Mouse (Mus musculus) limb, embryonic 11.5 days (tissue): ENCODE data around the gene AY761185. TPM values are rescaled to one million over a fixed set of nuclear protein-coding genes. Genes with fewer than 3 reads are reported as not detected.
"Not testable (repeated sequence)": the region's sequence is repeated elsewhere in the genome, so short reads cannot be mapped to it uniquely, and the experiment has no call there.

ENCODE experiments used
- ATAC-seq: fragments of 200-750 bp; cut with Nextera tagmentation; 2 replicates; pipeline ENCODE4 v1.8.0; 2017; ENCODE audit warnings: low read depth; ENCODE audit not compliant: insufficient number of reproducible peaks, low FRiP score, low TSS enrichment
- DNase-seq: peaks from one replicate; pipeline ENCODE4 v3.0.0-alpha.2; 2015; ENCODE audit warnings: low spot score
- H3K27ac ChIP-seq: fragments of 300-500 bp; sonication (generic); replicated peaks from 2 replicates; pipeline ENCODE4 v1.5.1; 2014; ENCODE audit warnings: low read depth, mild to moderate bottlenecking, low read length
- H3K27me3 ChIP-seq: fragments of 300-500 bp; sonication (generic); 2 replicates; pipeline ENCODE4 v1.6.1; 2014; ENCODE audit warnings: mild to moderate bottlenecking, low read length, mixed read lengths; ENCODE audit not compliant: control insufficient read depth, insufficient read depth
- H3K36me3 ChIP-seq: fragments of 300-500 bp; sonication (generic); 2 replicates; pipeline ENCODE4 v1.6.1; 2014; ENCODE audit warnings: mild to moderate bottlenecking, low read length, moderate library complexity, mixed read lengths; ENCODE audit not compliant: control insufficient read depth, insufficient read depth
- H3K4me1 ChIP-seq: fragments of 300-500 bp; sonication (generic); 2 replicates; pipeline ENCODE4 v1.6.1; 2014; ENCODE audit warnings: low read length, mixed read lengths; ENCODE audit not compliant: control insufficient read depth, insufficient read depth
- H3K4me2 ChIP-seq: fragments of 300-500 bp; sonication (generic); 2 replicates; pipeline ENCODE4 v1.6.1; 2014; ENCODE audit warnings: low read depth, mild to moderate bottlenecking, moderate library complexity; ENCODE audit not compliant: severe bottlenecking
- H3K4me3 ChIP-seq: fragments of 300-500 bp; sonication (generic); 2 replicates; pipeline ENCODE4 v1.5.1; 2014; ENCODE audit warnings: low read depth, low read length
- H3K9ac ChIP-seq: fragments of 300-500 bp; sonication (generic); 2 replicates; pipeline ENCODE4 v1.6.1; 2014; ENCODE audit warnings: mild to moderate bottlenecking, low read length
- H3K9me3 ChIP-seq: fragments of 300-500 bp; sonication (generic); 2 replicates; pipeline ENCODE4 v1.6.1; 2016; ENCODE audit warnings: low read length; ENCODE audit not compliant: control insufficient read depth
- WGBS: fragments of 180-500 bp; shearing (Covaris S2); extraction: QIAGEN DNeasy Blood & Tissue Kit; methylation state at CpG from one replicate; pipeline ENCODE4 v1.1.7; 2014; 5-methylcytosine and 5-hydroxymethylcytosine counted together
- polyA plus RNA-seq: library from polyadenylated mRNA; unstranded; fragments of >200 nt; fragmentation: Nextera tagmentation; extraction: Ambion mirVana; gene quantifications from 2 replicates; pipeline ENCODE4 v1.2.1, GENCODE M21; 2014

AY761185 gene
- not detected in 2 replicates for polyA plus RNA-seq

DNA sequence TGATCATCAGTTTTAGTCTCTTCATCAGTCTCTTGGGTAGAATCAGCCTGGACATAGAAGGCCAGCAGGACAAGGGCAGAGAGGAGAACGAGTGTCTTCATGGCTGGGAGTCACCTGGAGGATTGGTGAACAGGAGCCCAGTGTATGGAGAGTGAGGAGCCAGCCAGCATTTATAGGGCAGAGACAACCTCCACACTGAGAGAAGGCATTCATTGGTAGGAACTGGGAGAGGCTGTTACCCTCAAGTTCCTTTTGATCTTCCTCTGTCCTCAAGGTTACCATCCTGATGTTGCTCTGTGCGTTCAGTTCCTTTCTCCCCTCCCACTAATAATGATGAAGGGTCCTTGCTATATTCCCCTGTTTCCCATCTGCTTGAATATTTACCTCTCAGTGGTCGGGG lies at the start of gene AY761185:
TSS of gene AY761185 (minus strand) at position 101 of the 400 bp plus-strand sequence.
- H3K4me2 ChIP-seq, result no peak within 1 kb of the TSS
- H3K9ac ChIP-seq, result no peak within 1 kb of the TSS
- DNase-seq (no peak), ATAC-seq (no peak)
- H3K36me3 ChIP-seq, result no peaks in the 10 kb centered on the region
- peaks cover 8% of the 10 kb centered on the region for H3K9me3 ChIP-seq
- H3K27me3 ChIP-seq, result no peaks in the 10 kb centered on the region
- H3K4me1 ChIP-seq, result no peaks in the 10 kb centered on the region
- WGBS, result 77% methylated on average over 3 of the region's 3 CpGs
- no peak within 1 kb of the TSS for H3K27ac ChIP-seq
- no peak within 1 kb of the TSS for H3K4me3 ChIP-seq

DNA sequence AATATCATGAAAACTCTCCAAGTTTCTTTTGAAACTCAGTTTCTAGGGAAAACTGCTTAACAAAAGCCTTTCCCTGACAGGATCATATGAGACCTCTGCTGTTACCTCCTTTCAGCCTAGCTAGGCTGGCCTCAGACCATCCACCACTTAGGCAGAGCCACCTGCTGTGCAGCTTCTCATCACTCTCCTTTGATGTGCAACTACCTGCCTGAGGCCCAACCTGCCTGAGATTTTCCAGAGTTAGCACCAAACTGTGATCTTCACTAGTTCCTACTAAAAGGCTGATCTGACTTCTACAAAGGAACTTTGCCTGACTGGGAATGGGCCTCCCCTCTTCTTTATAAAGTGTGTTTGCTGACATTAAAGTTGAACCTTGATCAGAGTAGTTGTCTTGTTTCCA lies 49.5 kb upstream of the AY761185 start:
- H3K9me3 ChIP-seq, H3K27me3 ChIP-seq, H3K4me1 ChIP-seq, H3K4me3 ChIP-seq, H3K27ac ChIP-seq, H3K9ac ChIP-seq, DNase-seq, ATAC-seq, H3K36me3 ChIP-seq, H3K4me2 ChIP-seq: not testable (repeated sequence)

DNA sequence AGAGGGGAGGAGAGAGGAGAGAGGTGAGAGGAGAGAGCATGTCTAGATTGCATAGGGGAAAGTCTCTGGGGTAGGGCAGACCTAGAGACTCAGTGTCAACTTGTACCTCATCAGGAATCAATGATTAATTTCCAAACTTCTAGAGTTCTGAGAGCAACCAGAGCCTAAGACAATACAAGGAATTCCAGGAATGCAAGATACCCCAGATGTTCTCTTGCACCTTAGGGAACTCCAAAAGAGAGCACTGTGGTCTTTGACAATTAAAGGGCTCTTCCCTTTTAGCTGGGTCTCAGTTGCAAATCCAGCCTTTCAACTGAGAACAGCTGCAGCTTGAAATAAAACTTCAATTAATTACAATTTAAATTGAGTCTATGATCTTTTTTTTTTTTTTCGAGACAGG lies 35.3 kb upstream of the AY761185 start:
- 74% methylated on average over 1 of the region's 1 CpGs for WGBS
- no peak for ATAC-seq
- H3K9me3 ChIP-seq, result no peaks in the 10 kb centered on the region; the same call in 1 of the 2 replicates

DNA sequence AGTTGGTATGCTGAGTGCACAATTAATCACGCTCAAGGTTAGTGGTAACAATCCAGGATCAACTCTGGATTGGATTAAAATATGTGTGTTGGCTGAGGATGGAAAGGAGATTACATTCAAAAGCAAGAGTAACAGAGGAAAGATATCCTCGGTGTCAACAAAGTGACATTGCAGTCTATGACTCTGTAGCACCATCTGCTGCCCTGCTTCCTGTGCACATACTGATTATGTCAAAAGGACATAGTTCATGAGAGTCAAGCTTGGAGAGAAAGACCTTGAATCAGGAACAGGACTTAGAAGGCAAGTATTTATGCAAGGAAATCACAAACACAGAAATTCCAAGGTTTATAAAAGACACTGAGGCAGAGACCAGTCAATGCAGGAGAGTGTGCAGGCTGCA lies 20.0 kb upstream of the AY761185 start:
- no peak overlapping the region for H3K9ac ChIP-seq
- no peak overlapping the region for H3K4me2 ChIP-seq
- WGBS, result 77% methylated on average over 2 of the region's 2 CpGs
- no peaks in the 10 kb centered on the region for H3K4me1 ChIP-seq
- DNase-seq, result no peak
- ATAC-seq, result no peak
- no peaks in the 10 kb centered on the region for H3K27me3 ChIP-seq
- H3K36me3 ChIP-seq, result no peaks in the 10 kb centered on the region
- H3K9me3 ChIP-seq, result no peaks in the 10 kb centered on the region; the same call in 1 of the 2 replicates
- no peak overlapping the region for H3K27ac ChIP-seq
- no peak overlapping the region for H3K4me3 ChIP-seq

More for the DNA sequence above, 35.3 kb upstream of the AY761185 start:
- H3K4me1 ChIP-seq, result no peaks in the 10 kb centered on the region
- no peak overlapping the region for H3K27ac ChIP-seq
- no peak overlapping the region for H3K9ac ChIP-seq
- no peaks in the 10 kb centered on the region for H3K36me3 ChIP-seq
- no peaks in the 10 kb centered on the region for H3K27me3 ChIP-seq
- no peak overlapping the region for H3K4me3 ChIP-seq
- DNase-seq, result no peak
- no peak overlapping the region for H3K4me2 ChIP-seq

DNA sequence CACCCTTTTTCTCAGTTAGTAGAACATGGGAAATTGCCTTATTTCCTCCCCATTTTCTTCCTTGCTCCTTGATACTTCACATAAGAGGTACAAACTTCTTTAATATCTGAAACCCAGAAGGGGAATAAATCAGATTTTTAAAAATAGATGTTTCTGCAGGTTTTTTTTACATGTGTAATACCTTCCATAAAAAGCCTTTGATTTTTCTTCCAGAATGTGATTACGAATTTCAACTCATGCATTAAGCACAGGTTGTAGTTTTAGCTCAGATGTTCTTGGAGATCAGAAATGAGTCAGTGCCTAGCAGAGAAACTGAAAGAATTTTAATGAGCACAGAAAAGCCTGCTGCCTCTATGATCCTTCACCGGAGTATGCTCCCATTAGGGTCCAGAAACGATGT lies 22.5 kb downstream of the AY761185 start, which contains the start of gene Gm6040:
TSS of gene Gm6040 (minus strand) at position 101 of the 400 bp plus-strand sequence.
- 80% methylated on average over 3 of the region's 3 CpGs for WGBS
- peaks cover 7% of the 10 kb centered on the region; the same call in 1 of the 2 replicates for H3K9me3 ChIP-seq
- no peak within 1 kb of the TSS for H3K9ac ChIP-seq
- H3K4me2 ChIP-seq, result no peak within 1 kb of the TSS
- no peaks in the 10 kb centered on the region for H3K27me3 ChIP-seq
- H3K27ac ChIP-seq, result no peak within 1 kb of the TSS
- DNase-seq, result no peak
- no peak within 1 kb of the TSS for H3K4me3 ChIP-seq
- no peak for ATAC-seq
- H3K36me3 ChIP-seq, result no peaks in the 10 kb centered on the region
- no peaks in the 10 kb centered on the region for H3K4me1 ChIP-seq

DNA sequence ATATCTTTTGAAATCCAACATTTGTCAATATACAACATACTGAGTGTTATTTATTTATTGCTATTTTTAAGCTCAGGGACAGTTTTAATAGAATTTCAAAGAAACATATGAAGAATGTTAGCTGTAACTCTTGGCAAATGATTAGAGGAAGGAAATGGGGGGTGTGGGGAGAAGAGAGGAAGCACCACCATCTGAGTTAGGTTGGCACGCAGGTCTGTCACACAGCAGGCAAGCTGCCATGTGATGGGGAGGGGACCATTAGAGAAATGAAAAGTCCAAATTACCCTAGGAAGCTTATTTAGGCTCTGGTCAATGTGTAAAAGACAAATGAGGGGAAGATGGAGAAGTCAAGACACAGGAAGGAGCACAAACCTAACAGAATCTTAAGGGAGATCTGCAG lies 32.2 kb downstream of the AY761185 start:
- Histone ChIP-seq H3K36me3 (no peaks in the 10 kb centered on the region), H3K27ac (no peak overlapping the region), H3K4me3 (no peak overlapping the region), H3K9ac (no peak overlapping the region), H3K4me1 (no peaks in the 10 kb centered on the region), H3K9me3 (peaks cover 3% of the 10 kb centered on the region; the same call in 1 of the 2 replicates), H3K4me2 (no peak overlapping the region), H3K27me3 (no peaks in the 10 kb centered on the region)
- 80% methylated on average over 1 of the region's 1 CpGs for WGBS
- ATAC-seq (no peak), DNase-seq (no peak)

DNA sequence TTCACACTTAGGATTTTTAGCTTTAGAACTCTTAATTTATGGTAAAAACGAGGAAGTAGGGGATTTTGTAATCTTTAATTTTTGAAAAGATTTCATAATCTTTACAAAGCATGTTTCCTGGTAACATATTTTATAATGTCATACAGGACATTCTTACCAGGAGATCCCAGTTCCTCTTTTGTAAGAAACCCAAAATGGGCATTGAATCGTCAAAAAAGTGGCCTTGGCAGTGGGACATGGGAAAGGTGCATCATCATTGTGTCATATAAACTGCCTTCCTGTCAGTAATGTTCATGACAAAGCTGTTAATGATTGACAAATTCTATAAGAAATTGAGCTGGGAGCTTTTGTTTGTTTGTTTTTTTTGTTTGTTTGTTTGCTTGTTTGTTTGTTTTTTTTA lies 36.3 kb downstream of the AY761185 start:
- H3K9me3 ChIP-seq, result 0 out of 2 replicates have a peak, but pooled peaks cover 2% of the 10 kb centered on the region
- no peak overlapping the region for H3K9ac ChIP-seq
- 66% methylated on average over 2 of the region's 2 CpGs for WGBS
- H3K4me2 ChIP-seq, result no peak overlapping the region
- no peaks in the 10 kb centered on the region for H3K36me3 ChIP-seq
- ATAC-seq (no peak), DNase-seq (no peak)
- H3K27ac ChIP-seq, result no peak overlapping the region
- H3K4me1 ChIP-seq, result no peaks in the 10 kb centered on the region
- no peak overlapping the region for H3K4me3 ChIP-seq
- no peaks in the 10 kb centered on the region for H3K27me3 ChIP-seq

DNA sequence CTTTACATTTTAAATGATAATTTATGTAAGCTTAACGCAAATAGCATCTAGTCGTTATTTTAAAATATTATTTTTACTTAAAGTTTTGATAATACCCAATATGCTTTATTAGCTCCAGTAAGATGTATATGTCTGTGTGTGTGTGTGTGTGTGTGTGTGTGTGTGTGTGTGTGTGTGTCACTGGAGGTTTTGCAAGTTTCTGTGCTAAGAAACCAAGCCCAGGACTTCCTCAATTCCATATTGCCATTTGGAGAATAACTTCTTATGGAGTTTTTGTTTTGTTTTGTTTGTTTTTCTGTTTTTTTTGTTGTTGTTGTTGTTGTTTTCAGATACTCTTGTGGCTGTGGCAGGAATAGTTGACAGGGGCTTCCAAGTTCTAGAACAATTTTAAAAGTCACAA lies 37.4 kb downstream of the AY761185 start:
- no peak for ATAC-seq
- Histone ChIP-seq H3K4me2 (no peak overlapping the region), H3K9me3 (0 out of 2 replicates have a peak, but pooled peaks cover 2% of the 10 kb centered on the region), H3K27ac (no peak overlapping the region), H3K36me3 (no peaks in the 10 kb centered on the region), H3K4me3 (no peak overlapping the region), H3K27me3 (no peaks in the 10 kb centered on the region), H3K4me1 (no peaks in the 10 kb centered on the region), H3K9ac (no peak overlapping the region)
- no peak for DNase-seq
- WGBS, result 94% methylated on average over 2 of the region's 2 CpGs

DNA sequence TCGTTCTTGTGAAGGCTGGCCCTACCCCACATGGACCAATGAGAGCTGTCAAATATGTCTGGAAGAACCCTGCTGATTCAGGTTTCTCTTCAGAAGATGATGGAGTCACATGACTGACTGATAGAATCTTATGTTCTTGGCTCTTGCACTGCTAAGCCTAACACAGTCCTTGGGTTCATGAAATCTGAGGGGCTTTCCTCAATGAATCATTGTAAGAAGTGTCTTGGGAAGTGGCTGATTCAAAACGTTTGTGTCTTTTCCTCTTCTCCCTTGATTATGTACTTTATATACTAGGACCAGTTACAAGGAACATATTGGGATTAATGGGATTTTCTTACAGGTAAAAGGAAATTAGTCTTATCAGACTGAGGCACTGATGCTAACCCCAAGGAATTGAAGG lies 42.0 kb downstream of the AY761185 start, which contains the start of gene Gm15056:
TSS of gene Gm15056 (minus strand) at position 101 of the 400 bp plus-strand sequence.
- Histone ChIP-seq H3K4me3 (no peak within 1 kb of the TSS), H3K4me2 (no peak within 1 kb of the TSS), H3K9ac (no peak within 1 kb of the TSS), H3K9me3 (0 out of 2 replicates have a peak, but pooled peaks cover 2% of the 10 kb centered on the region), H3K4me1 (no peaks in the 10 kb centered on the region), H3K36me3 (no peaks in the 10 kb centered on the region), H3K27me3 (no peaks in the 10 kb centered on the region), H3K27ac (no peak within 1 kb of the TSS)
- no peak for ATAC-seq
- 68% methylated on average over 2 of the region's 2 CpGs for WGBS
- DNase-seq, result no peak
